Mouse (Mus musculus): ENCODE results near the gene Pex26.

- TF ChIP-seq POLR2A (IDR thresholded peaks at IDR 0.05; ENCODE audit: low read depth, low read length) (no peak), CTCF (IDR thresholded peaks at IDR 0.05; ENCODE audit: borderline replicate concordance, insufficient read depth, low read length) (no peak)
Observed at GRCm38 (mm10) chr6:121194061-121194955, 10.8 kb downstream of the Pex26 start.

Data from embryonic fibroblast, embryonic 13.5 days (primary cell).